Mouse (Mus musculus) kidney, embryonic 16.5 days (tissue): Measurements from ENCODE around the gene Sdk2. TPM values are rescaled to one million over a fixed set of nuclear protein-coding genes. Genes with fewer than 3 reads are reported as not detected.

Experiments used
- ATAC-seq: fragments of 200-750 bp; cut with Nextera tagmentation; 2 replicates; pipeline ENCODE4 v1.8.0; 2017; ENCODE audit warnings: moderate TSS enrichment; ENCODE audit not compliant: low FRiP score, low TSS enrichment
- H3K27ac ChIP-seq: fragments of 300-500 bp; sonication (generic); 2 replicates; pipeline ENCODE4 v1.5.1; 2014; ENCODE audit warnings: low read length
- H3K27me3 ChIP-seq: fragments of 300-500 bp; sonication (generic); 2 replicates; pipeline ENCODE4 v1.6.1; 2014; ENCODE audit warnings: low read length, control low read depth, mixed read lengths; ENCODE audit not compliant: insufficient read depth
- H3K36me3 ChIP-seq: fragments of 300-500 bp; sonication (generic); 2 replicates; pipeline ENCODE4 v1.6.1; 2014; ENCODE audit warnings: low read length, control low read depth, mixed read lengths; ENCODE audit not compliant: insufficient read depth
- H3K4me1 ChIP-seq: fragments of 300-500 bp; sonication (generic); 2 replicates; pipeline ENCODE4 v1.6.1; 2014; ENCODE audit warnings: low read length, control low read depth, mixed read lengths; ENCODE audit not compliant: insufficient read depth
- H3K4me2 ChIP-seq: fragments of 300-500 bp; sonication (generic); replicated peaks from 2 replicates; pipeline ENCODE4 v1.6.1; 2014; ENCODE audit warnings: low read depth, low read length
- H3K4me3 ChIP-seq: fragments of 300-500 bp; sonication (generic); 2 replicates; pipeline ENCODE4 v1.5.1; 2014; ENCODE audit warnings: mild to moderate bottlenecking, low read length
- H3K9ac ChIP-seq: fragments of 300-500 bp; sonication (generic); replicated peaks from 2 replicates; pipeline ENCODE4 v1.6.1; 2014; ENCODE audit warnings: low read length
- H3K9me3 ChIP-seq: fragments of 300-500 bp; sonication (generic); 2 replicates; pipeline ENCODE4 v1.6.1; 2016; ENCODE audit warnings: low read length, control low read depth
- WGBS: fragments of 180-500 bp; shearing (Covaris S2); extraction: QIAGEN DNeasy Blood & Tissue Kit; methylation state at CpG from one replicate; pipeline ENCODE4 v1.1.7; 2014; 5-methylcytosine and 5-hydroxymethylcytosine counted together
- polyA plus RNA-seq: library from polyadenylated mRNA; unstranded; fragments of >200 nt; fragmentation: Nextera tagmentation; extraction: Ambion mirVana; gene quantifications from 2 replicates; pipeline ENCODE4 v1.2.1, GENCODE M21; 2015

Gene Sdk2
- polyA plus RNA-seq, 1 experiment from 2014 or later: 2.8 TPM

DNA sequence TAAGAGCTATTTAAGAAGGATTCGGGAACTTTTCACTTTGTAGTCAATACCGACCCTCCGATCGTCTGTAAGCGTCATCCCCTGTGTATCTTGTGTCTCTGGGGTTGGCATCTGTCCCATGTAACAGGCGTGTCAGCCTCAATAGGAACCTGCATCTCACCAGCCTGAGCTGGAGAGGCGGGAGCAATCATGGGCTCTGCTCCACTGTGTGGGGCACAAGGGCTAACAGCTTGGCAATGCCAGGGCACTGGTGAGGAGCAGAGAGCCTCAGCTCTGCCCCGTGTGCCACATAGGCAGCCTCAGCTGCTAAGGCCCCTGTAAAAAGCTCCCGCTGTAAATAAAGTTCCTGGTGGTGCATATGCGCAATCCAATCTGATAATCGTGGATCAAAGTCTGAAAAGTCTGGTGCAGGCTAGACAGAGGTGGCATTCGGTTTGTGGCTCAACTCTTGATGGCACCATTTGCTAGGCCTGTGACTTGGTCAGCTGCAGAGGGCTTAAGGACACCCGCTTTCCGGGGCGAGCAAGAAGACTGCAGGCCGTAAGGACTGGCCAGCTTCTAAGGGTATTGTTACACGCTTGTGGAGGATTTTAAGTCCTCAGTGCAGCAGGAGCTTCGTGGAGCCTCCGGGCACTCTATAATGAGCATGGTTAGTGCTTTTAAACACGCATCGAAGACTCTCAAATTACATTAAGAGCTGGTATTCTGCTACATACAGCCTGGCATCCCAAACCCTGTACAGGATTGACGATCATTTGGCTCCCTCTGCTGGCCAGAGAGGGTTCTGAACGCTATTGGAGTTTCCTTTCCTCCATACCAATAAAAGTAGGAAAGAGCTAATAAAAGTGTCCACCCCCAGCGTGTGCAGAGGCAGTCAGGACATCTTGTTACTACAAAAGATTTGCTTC, 256.0 kb downstream of the Sdk2 start:
- H3K27me3 ChIP-seq: no peaks in the 10 kb centered on the region
- H3K4me3 ChIP-seq: no peak overlapping the region
- H3K27ac ChIP-seq: no peak overlapping the region
- peak; percentile 64 for ATAC-seq
- no peaks in the 10 kb centered on the region for H3K36me3 ChIP-seq
- H3K9ac ChIP-seq: 0 out of 2 replicates have a peak overlapping the region, but pooled peaks have one; percentile 3
- H3K4me2 ChIP-seq: no peak overlapping the region
- H3K4me1 ChIP-seq: peaks cover 21% of the 10 kb centered on the region
- whole genome bisulfite sequencing: 48% methylated on average over 24 of the region's 24 CpGs
- H3K9me3 ChIP-seq: no peaks in the 10 kb centered on the region

DNA sequence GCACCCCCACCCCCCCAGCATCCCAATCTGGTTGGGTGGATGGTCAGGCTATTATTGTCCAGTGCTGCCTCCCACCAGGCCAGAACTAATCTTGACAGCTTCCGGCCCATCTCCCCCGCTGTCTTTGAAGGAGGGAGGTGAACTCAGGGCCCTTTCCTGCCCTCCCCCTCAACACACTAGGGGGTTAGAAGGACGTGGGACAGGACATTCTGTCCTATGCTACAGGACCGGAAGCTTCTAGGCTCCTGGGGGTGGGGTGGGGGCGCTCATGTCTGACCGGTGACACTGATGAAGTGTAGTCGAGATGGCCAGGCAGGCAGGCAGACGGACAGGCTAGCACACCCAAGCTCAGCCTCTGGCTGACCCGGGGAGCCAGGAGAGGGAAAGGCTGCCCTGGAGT, 259.8 kb downstream of the Sdk2 start:
- peak overlapping the region; percentile 79 for H3K27ac ChIP-seq
- H3K4me2 ChIP-seq: 0 out of 2 replicates have a peak overlapping the region, but pooled peaks have one; percentile 2
- 0 out of 2 replicates have a peak overlapping the region, but pooled peaks have one; percentile 11 for H3K9ac ChIP-seq
- no peaks in the 10 kb centered on the region for H3K27me3 ChIP-seq
- peak; percentile 60 for ATAC-seq
- H3K36me3 ChIP-seq: no peaks in the 10 kb centered on the region
- no peaks in the 10 kb centered on the region for H3K9me3 ChIP-seq
- peaks cover 38% of the 10 kb centered on the region for H3K4me1 ChIP-seq
- 15% methylated on average over 9 of the region's 9 CpGs for WGBS
- no peak overlapping the region for H3K4me3 ChIP-seq

DNA sequence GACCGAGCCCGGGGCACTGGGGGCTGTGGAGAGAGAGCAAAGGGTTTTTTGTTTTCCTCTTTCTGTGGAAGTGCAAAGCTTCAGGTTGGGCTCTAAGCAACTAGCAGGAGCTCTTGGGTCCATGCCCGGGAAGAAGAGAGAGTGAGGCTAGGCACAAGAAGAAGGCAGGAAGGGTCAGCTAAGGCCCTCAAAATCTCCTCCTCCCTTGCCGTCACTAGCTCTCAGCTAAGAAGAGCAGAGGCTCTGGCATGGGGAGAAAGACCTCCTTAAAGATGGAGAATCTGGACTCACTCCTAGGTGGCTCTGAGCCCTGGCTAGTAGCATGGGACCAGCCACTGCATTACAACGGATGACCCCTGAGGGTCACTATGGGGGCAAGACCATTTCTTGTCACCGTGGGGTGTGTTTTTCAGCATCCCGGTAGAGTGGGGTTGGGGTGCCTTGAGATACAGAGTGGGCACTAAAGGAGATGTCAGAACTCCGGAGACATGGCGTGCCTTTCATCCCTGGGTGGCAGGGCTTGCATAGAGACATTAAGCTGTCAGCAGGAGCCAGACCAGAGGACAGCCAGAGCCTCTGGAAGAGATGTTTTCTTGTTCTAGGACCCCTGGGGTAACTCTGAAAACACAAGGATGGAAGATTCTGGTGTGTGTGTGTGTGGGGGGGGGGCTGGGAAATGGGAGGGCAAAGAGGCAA, 260.3 kb downstream of the Sdk2 start:
- Histone ChIP-seq H3K9me3 (no peaks in the 10 kb centered on the region), H3K36me3 (no peaks in the 10 kb centered on the region), H3K4me1 (peaks cover 43% of the 10 kb centered on the region), H3K27ac (peak overlapping the region; percentile 79), H3K27me3 (no peaks in the 10 kb centered on the region), H3K4me3 (no peak overlapping the region), H3K4me2 (no peak overlapping the region), H3K9ac (no peak overlapping the region)
- 37% methylated on average over 9 of the region's 9 CpGs for WGBS
- ATAC-seq: no peak

DNA sequence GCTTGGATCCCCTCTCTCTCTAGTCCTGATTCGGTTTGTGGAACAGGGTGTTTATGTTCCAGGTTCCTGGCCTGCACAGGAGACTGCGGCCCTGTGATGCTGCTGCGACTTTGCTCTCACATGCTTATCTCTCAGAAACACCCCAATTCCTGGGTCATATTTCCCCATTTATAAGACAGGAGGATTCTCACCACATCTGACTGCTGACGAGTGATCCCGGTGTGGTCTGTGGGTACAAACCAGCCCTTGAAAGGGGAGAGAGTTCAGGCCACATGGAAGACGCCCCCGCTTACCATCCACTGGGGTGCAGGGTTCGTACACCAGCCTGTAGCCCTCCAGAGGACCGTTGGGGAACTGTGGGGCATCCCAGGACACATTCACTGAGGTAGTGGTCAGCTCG, 260.9 kb downstream of the Sdk2 start:
- H3K4me3 ChIP-seq: no peak overlapping the region
- WGBS: 66% methylated on average over 10 of the region's 10 CpGs
- H3K9ac ChIP-seq: no peak overlapping the region
- H3K4me2 ChIP-seq: no peak overlapping the region
- no peaks in the 10 kb centered on the region for H3K27me3 ChIP-seq
- H3K4me1 ChIP-seq: peaks cover 42% of the 10 kb centered on the region
- no peak for ATAC-seq
- H3K27ac ChIP-seq: peak overlapping the region; percentile 52
- H3K36me3 ChIP-seq: no peaks in the 10 kb centered on the region
- no peaks in the 10 kb centered on the region for H3K9me3 ChIP-seq

DNA sequence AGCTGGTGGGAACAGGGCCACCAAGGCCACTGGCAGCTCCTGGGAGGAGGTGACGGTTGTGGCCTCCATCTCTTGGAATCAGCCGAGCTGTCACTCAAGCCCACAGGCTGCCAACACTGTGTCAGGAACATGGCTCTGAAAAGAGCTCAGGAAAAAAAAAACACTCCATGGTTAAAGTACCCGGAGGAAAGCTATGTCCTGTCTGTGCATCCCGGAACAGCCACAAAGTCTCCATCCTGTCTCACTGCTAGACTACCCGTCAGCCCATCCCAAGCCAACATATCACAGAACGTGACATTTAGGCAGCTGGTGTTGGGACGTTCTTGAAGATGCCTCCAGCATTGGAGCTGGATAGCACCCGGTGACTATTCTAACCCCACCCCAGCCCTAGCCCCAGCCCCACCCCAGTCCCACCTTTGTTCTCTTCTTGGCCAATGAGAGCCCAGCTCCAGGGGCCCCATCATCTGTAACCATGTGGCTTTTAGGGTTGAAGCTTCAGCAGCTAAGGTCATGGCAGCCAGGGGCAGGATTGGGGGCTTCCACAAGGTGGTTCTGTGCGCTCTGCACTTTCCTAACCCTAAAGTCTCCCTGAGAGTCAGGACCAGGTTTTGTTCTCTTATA, 263.4 kb downstream of the Sdk2 start:
- 64% methylated on average over 9 of the region's 9 CpGs for WGBS
- H3K27ac ChIP-seq: peak overlapping the region; percentile 68; the same call in 1 of the 2 replicates
- peaks cover 48% of the 10 kb centered on the region for H3K4me1 ChIP-seq
- no peak for ATAC-seq
- H3K4me3 ChIP-seq: no peak overlapping the region
- H3K9ac ChIP-seq: no peak overlapping the region
- H3K36me3 ChIP-seq: 0 out of 2 replicates have a peak, but pooled peaks cover 3% of the 10 kb centered on the region
- H3K4me2 ChIP-seq: no peak overlapping the region
- H3K27me3 ChIP-seq: no peaks in the 10 kb centered on the region
- H3K9me3 ChIP-seq: no peaks in the 10 kb centered on the region

DNA sequence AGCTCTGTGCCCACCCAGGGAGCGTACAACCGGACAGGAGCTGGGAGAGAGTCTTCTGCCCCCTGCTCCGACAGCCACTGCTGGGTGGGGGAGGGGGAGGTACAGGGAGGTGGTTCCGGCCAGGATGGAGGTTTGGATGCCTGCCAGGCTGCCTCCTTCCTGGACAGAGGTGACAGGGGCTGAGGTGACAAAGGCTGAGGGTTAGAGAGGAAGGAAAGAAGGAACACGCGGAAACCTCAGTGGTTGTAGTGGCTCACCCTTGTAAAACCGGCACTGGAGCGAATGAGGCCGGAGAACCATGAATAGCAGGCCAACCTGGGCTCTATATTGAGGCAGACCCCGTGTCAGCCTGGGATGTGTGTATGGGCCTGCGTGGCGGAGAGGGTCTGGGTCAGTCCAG, 264.4 kb downstream of the Sdk2 start:
- H3K4me3 ChIP-seq: no peak overlapping the region
- H3K9me3 ChIP-seq: no peaks in the 10 kb centered on the region
- H3K36me3 ChIP-seq: 0 out of 2 replicates have a peak, but pooled peaks cover 3% of the 10 kb centered on the region
- ATAC-seq: peak; percentile 23
- H3K4me2 ChIP-seq: no peak overlapping the region
- H3K9ac ChIP-seq: peak overlapping the region; percentile 38; the same call in 1 of the 2 replicates
- H3K27ac ChIP-seq: peak overlapping the region; percentile 68
- 38% methylated on average over 12 of the region's 12 CpGs for WGBS
- H3K27me3 ChIP-seq: no peaks in the 10 kb centered on the region
- peaks cover 56% of the 10 kb centered on the region for H3K4me1 ChIP-seq

DNA sequence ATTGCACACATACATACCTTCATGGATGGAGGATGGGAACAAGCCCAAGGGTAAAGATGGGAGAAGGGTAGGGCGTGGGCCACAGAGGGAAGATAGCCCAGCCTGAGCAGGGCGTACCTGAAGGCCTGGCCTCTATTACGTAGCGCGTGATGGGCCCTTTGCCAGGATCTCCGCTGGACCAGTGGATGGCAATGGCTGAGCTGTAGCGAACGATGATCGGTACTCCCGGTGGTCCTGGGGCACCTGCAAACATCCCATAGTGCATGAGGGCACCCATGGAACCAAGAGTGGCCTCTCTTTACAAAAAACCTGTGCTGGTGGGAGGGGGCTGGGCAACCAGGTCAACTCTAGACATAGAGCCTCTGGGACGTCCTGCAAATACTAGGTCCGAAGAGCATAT, 266.8 kb downstream of the Sdk2 start:
- Histone ChIP-seq H3K4me3 (no peak overlapping the region), H3K9ac (no peak overlapping the region), H3K27ac (no peak overlapping the region), H3K36me3 (0 out of 2 replicates have a peak, but pooled peaks cover 3% of the 10 kb centered on the region), H3K9me3 (no peaks in the 10 kb centered on the region), H3K4me2 (no peak overlapping the region), H3K4me1 (peaks cover 41% of the 10 kb centered on the region), H3K27me3 (no peaks in the 10 kb centered on the region)
- WGBS: 94% methylated on average over 12 of the region's 12 CpGs
- no peak for ATAC-seq

DNA sequence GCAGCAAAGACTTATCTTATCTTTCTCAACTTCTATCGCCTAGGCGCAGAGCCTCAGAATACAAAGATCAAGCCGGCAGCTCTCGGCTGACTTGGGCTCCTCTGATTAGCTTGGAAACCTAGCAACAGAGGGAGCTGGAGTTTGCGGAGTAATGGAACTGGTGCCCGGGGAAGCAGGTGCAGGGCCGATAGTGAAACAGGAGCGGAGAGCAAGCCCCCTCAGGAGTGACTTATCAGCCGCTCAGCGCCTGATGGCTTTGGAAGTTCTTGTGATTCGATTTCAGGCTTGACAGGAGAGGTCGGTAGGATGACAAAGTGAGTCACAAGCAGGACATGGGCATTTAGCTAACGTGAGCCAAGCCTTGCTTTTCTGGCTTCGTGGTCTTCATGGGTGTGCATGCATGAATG, 267.8 kb downstream of the Sdk2 start:
- Histone ChIP-seq H3K4me2 (no peak overlapping the region), H3K4me1 (peaks cover 41% of the 10 kb centered on the region), H3K27ac (no peak overlapping the region), H3K36me3 (0 out of 2 replicates have a peak, but pooled peaks cover 3% of the 10 kb centered on the region), H3K9ac (no peak overlapping the region), H3K9me3 (no peaks in the 10 kb centered on the region), H3K27me3 (no peaks in the 10 kb centered on the region), H3K4me3 (no peak overlapping the region)
- WGBS: 50% methylated on average over 14 of the region's 14 CpGs
- no peak for ATAC-seq

DNA sequence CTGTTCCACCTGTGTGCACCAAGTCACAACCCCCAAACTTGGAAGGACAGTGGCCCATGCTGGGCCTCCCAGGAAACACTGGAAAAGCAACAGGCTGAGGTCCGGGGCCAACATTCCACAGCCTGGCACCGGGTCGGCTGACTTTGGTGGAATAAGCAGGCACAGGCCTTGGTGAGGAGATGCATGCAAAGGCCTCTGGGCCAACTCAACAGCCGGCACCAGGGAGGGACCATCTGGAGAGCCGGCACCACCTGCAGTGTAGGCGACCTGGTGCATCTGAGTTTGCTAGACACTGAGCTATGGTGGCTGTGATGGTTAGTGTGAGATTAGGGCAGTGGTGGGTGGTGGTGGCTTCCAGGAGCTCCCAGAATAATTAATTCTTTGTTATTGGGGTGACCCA, 268.8 kb downstream of the Sdk2 start:
- WGBS: 60% methylated on average over 6 of the region's 6 CpGs
- 0 out of 2 replicates have a peak, but pooled peaks cover 3% of the 10 kb centered on the region for H3K36me3 ChIP-seq
- no peak for ATAC-seq
- H3K9me3 ChIP-seq: no peaks in the 10 kb centered on the region
- no peak overlapping the region for H3K27ac ChIP-seq
- no peak overlapping the region for H3K4me3 ChIP-seq
- H3K27me3 ChIP-seq: no peaks in the 10 kb centered on the region
- peaks cover 38% of the 10 kb centered on the region for H3K4me1 ChIP-seq
- H3K9ac ChIP-seq: no peak overlapping the region
- H3K4me2 ChIP-seq: no peak overlapping the region
